Mouse (Mus musculus) inflammation-experienced regulatory T-cells, adult 6 months (primary cell): Measurements from ENCODE around the gene Gm5105. TPM values are rescaled to one million over a fixed set of nuclear protein-coding genes. Genes with fewer than 3 reads are reported as not detected.
A peak's percentile ranks its signal among the peaks of the same experiment; 100 is the strongest.

Experiments used
- ATAC-seq: one replicate; pipeline ENCODE4 v1.8.0; 2017
- polyA plus RNA-seq, 3 experiments: library from polyadenylated mRNA; unstranded; fragments of 100-300 nt; shearing (Covaris generic); gene quantifications; one replicate each; pipeline ENCODE4 v1.2.1; 2017

Gm5105 gene
- polyA plus RNA-seq, 3 experiments from 2014 or later, result not detected

DNA sequence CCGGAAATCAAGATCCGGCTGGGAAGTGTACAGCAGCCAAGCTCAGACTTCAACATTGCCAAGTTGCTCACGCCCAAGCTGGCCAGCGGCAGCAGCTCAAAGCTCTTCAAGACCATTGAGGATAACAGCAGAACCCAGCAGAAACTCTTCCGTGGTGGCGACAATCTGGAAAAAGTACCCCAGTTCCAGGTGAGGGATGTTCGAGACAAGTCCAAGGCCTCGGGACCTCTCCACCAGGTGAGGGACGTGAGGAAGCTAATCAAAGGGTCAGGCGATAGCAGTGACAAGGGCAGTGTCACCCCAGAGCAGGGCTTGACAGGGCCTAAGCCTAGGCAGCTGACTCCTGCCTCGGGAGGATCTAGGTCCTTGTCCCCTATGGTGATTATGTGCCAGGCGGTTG lies 915 bp upstream of the Gm5105 start:
- ATAC-seq, result no peak

DNA sequence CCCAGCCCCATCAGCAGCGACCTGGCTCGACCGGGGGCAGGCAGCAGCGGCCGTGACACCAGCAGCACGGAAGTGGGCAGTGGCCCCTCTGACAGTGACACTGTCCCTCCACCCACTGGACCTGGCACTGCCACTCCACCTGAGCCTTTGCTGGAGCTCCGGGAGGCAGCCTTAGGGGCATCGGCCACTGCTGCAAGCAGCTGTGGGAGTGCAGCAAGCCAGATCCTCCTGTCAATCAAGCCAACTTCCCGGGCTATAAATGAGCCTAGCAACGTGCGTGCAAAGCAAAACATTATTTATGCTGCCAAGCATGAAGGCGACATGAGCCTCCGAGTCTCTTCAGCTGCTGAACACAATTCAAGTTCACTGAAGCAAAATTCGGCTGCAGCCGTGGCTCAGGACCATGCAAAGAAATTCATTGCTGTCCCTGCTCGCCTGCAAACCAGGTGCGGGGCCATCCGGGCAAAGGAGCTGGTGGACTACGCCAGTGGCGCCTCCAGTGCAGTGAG lies 786 bp downstream of the Gm5105 start:
- ATAC-seq, result no peak

DNA sequence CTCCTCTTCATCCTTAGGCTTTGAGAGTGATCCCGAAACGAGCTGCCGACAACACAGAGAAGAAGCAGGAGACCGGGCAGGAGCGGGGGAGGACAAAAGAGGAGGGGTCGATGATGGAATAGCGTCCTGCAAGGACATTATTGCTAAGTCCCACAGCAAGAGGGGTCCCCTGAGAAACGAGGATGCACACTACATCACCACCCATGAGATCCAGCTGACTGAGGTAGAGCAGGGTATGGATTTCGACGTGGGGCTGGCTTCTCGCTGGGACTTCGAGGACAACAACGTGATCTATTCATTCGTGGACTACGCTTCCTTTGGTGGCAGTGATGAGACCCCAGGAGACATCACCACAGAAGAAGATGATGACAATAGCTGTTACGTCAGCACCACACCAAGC lies 1.3 kb downstream of the Gm5105 start:
- ATAC-seq, result no peak

DNA sequence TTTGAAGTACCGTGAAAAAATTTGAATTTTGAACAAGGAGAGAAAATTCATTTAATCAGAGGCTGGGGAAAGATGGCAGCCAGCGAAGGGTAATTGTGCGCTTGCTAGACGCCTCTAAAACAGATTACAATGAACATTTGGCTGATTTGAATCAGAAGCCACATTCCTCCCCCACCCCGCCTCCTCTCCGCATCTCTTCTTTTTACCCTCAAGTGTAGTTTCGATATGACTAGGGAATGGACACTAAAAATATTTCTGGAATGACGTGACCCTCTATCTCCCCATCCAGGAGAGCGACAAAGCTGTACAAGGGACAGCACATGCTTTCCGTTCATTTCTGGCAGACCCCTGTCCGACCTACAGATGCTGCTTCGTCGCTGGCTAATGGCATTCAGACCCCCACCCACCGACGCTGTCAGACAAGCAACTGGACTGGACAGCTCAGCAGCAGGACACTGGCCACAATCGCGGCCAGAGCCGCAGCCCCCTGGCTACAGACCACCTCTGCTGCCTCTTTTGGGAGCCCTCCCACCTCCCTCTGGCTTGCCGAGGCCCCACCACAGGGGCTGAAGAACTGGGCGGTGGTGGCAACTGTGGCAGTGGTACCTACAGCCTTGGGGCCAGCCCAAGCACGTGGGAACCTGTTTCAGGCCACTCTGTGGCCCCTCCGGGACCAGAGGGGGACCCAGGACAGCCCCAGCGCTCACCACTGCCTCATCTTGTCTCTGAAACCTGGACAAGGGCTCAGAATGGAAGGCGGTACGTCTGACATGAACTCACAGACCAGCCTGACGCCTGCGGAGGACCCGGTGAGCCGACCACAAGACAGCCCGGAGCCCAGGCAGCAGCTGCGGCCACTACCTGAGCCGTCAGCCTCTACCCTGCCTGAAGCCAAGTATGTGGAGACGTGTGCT lies 2.2 kb downstream of the Gm5105 start, which contains the start of gene 1110002E22Rik:
Gene 1110002E22Rik (plus strand): TSS at position 321 of the 914 bp plus-strand sequence.
- ATAC-seq, result no peak

DNA sequence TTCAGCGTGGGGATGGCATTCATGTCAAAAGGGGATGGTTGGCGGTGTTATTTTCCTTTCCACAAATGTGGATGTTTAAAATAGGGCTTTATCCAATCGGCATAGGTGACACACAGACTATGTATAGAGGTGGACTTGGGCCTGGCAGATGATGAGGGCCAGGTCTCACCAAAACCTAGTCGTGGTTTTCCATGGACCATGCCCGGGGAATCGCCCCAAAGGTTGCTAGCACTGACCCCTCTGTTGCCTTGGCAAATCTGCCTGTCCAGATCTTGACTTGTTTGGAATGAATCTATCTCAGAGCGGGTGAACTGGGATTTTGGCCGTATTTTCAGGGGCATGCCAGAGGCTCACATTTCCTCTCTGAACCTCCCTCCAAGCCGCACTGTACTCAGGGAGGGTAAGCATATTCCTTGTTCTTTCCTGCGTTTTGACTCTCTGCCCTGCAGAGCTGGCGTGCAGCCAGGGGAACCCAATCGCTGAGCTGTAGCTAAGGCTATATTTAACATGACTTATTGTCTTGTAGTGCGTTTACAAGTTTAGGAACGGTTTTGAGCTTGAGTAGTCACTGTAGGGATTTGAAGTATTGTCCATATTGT lies 3.4 kb downstream of the Gm5105 start:
- no peak for ATAC-seq

DNA sequence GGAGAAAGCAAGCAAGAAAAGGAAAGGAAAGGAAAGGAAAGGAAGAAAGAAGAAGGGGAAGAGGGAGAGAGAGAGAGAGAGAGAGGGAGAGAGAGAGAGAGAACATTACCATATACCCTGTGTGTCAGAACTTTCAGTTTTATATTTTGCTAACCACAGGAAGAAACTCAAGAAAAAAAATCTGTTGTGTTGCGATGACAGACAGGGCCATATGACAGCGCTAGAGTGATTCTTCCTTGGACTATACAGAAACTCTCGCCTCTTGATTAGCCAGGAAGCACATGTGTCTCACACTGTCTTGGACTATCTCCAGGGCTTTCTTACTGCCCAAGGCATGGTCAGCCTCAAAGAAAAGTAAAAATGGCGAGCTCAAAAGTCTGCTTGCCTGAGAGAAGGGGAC lies 4.5 kb downstream of the Gm5105 start:
- no peak for ATAC-seq

DNA sequence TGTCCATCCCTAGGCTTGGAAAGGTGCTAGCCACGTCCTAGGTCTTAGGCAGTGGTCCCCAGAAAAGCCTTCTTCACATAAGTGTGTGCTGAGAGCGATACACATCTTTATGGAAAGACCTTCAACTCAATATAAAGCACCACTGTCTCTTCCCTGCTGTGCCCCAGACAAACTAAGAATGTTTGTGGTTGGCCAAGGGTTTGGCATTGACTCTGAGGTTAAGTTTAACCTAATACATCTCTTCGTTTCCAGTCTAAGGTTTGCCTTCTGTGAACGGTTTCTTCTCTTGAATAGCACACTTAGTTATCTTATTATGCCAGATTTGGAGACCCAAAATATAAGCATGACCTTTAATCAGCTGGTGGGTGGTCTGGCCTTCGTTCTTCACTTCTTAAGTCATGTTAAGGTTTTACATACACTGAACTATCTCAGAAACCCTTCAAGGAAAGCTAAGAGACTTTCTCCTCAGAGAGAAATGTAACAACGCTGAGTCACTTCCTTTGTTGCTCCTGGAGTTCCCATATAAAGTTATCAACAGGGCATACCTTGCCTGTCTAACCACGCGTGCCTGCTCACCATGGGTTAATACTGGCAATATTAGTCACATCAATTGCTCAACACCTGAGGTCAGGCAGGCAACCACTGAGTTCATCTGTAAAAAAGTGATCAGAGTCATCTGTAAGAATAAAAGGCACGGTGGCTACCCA lies 5.8 kb downstream of the Gm5105 start:
- ATAC-seq, result no peak

DNA sequence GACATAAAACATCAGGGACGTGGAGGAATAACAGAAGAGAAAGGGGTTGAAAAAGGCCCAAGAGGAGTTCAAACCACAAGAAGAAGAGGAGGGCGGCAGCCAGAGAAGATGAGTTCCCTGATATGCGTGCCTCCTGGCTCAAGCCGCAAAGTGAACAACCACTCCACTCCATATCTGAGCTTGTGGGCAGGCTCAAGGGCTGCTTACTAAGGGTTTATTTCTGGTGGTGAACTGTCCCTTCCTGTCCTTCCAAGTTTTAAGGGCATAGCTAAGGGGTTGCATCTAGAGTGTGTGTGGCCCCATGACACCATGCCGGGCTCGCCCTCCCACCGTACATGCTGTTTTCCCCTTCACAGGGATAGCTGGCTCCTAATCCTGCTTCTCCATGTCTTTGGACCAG lies 6.8 kb downstream of the Gm5105 start:
- no peak for ATAC-seq

DNA sequence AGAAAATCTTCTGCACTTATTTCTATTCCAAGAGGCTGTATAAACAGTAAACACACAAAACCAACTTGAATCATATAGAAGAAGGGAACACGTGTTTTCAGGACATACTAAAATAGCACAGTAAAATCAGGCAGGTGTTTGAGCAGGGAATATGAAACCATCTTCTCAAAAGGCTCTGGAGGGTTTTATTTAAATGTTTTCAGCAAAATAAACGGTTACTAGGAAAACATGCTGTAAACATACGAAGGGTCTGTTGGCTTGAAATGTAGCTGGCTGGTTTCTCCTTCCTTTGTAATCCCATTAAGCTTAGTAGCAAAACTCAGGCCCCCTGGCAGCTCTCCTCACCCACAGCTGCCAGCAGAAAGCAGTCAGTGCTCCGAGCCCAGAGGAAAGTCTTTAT lies 9.0 kb downstream of the Gm5105 start:
- ATAC-seq, result no peak

DNA sequence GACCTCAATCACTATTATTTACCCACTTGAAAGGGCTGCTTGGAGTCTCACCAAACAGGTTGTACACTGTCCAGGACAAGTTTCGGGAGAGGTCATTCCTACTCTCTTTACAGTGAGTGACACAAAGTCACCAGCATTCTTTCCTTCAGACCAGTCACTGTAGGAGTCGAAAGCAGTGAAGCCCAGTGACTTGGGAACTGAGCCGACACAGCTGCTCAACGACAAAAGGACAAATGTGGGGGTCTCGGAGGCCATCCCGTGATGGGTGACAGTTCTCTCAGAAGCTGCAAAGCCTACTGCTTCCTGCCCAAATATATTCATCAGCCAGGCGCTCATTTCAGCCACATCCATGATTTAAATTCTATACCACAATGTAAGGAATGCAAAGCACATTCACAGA lies 10.2 kb downstream of the Gm5105 start:
- ATAC-seq, result no peak

DNA sequence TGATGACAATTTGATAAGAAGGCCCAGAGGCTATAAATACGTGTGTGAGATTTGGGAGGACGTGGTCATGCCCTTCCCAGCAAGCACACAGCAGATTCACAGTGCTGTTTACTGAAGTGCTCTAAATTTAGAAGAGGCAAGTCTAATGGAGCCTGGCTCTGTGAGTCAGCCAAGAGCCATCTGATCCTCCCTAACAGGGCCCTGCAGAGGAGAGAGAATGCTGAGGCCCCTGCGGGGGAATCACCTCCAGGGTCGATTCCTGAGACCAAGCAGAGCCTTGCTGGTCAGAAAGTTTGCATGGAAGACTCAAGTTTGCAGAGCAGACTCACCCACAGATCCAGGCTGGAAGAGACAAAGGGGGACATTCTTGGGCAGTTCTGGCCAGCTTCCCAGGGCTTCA lies 13.2 kb downstream of the Gm5105 start:
- ATAC-seq, result no peak

DNA sequence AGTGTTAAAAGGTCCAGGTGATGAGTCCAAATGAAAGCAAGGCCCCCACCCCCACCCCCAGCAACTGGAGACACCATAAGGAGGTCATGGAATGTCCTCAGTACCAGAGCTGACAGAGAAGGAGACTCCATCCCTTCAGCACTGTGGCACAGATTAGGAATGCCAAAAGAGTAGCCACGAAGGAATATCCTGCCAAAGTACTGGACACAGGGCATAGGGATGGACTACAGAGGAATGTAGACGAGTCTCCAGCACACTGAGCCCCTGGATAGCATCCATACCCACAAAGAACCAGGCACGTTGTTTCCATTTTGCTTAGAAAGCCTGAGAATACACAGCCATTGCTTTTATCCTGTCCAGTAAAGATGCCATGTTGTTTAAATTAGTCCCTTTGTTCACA lies 15.8 kb downstream of the Gm5105 start:
- no peak for ATAC-seq

DNA sequence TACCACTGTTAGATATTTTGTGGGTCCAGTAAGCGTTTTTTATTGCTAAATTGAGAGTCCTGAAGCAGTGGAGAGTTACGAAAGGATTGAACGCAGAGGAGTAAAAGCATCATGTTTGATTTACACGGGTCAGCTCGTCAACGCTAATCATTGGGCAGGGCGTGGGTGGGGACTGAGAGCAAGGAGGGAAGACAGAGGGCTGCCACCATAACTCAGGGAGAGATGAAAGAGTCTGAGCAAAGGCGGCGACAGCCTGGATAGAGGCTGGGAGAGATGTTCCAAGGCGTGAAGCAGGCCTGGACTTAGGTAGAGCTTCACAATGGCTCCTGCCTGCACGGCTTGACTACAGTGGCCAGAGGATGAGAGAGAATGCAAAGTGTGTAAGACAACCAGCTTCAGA lies 16.4 kb downstream of the Gm5105 start:
- no peak for ATAC-seq

DNA sequence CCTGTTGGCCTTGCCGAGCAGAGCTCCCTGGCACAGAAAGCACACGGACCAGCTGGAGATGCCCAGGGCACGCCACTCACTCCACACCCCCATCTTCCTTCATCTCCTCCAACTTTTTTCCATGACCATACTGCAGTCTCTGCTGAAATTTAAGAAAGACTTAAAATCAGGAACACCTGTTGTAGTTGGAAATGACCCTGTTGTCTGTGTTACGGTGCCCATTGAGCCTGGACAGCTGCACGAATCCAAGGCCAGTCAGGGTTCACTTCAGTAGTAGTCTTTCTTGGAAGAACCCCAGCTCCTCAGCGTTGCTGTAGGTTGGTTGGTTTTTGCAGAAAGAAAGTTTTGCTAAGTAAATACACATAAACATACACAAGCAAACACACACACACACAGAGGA lies 17.6 kb downstream of the Gm5105 start:
- no peak for ATAC-seq

DNA sequence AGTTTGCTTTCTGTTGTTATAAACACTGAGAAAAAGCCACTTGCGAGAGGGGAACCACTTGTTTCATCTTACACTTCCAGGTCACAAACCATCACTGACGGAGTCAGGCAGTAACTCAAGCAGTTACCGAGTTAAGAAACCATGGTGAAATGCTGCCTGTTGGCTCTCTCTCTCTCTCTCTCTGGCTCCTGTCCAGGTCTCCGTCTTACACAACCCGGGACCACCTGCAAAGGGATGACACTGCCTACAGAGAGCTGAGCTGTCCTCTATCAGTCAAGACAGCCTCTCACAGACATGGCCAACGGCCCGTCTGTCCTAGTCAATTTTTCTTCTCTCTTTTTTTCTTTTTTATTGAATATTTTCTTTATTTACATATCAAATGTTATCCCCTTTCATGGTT lies 23.9 kb downstream of the Gm5105 start:
- ATAC-seq, result no peak

DNA sequence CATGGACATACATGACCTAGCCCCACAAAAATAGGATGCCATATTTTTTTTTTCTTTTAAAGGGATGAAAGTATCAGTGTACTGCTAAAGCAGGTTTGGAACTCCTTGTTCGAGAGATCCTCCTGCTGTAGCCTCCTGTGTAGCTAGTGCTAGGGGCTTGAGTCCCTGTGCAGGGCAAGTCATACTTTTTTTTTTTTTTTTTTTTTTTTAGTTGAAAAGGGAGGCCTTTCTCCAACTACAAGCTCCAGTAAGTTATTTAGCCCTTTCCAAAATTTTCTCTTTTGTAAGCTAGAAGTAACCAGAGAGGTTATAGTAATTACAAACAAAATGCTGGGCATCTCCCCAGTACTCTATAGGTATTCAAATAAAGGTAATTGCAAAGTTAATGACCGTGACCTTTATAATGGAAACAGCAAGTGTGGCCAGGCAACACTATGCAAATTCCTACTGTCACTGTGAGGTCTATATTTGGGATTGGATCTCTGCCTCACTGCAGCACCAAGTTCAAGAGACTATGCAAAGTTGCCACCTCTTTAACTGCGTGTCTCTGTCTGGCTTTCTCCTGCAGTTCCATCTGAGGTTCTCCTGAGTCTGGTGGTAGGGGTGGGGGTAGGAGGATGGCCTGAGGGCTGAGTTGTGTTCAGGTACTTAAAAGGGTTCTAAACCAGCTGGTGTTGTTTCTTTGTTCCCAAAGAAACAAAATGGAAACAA lies 25.4 kb downstream of the Gm5105 start:
- ATAC-seq, result peak; percentile 25

DNA sequence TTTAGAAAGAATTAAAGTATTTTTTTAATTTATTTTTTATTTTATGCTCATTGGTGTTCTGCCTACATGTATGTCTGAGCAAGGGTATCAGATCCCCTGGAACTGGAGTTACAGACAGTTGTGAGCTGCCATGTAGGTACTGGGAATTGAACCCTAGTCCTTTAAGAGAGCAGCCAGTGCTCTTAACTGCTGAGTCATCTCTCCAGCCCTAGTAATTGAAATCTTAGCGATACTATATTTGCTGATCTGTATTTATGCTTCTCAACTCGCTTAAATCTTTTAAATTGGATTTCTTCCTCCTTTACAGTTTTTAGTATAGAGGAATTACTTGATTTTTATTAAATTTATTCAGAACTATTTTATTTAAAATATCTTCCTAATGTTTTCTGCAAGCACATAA lies 26.2 kb downstream of the Gm5105 start:
- no peak for ATAC-seq

DNA sequence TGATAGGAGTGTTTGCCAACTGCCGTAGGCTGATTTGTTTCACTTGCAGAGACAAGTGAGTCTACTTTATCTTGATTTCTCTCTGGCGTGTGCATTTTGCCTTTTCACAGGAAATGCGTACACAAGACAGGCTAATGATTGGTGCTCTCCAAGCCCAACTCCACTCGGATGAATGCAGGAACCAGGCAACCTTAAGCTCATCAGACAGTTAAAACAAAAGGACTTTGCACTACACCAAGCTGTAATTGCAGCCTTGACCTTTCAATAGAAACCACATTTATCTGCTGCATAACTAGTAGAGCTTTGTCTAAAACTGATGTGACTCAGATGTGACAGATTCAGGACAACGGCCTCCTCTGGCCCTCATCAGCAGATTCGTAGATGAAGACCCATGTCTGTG lies 33.2 kb downstream of the Gm5105 start:
- ATAC-seq, result no peak

DNA sequence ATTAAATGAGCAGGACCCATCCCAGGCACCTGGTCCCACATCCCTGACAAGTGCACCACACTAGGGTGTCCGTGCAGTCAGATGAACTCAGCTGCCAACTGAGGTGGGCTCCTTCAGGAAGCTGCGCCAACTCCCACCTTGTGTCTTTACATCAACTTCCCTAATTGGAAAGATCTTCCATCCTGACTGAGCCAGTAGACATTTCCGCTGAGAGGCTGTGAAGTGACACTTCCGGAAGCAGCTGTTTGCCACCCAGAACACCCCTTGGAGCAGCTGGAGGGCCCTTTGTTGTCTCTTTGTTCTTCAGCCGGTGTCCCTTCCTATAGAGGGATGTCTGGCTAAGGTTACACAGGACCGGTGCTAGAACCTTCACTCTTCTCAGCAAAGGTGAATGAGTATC lies 36.6 kb downstream of the Gm5105 start:
- no peak for ATAC-seq

DNA sequence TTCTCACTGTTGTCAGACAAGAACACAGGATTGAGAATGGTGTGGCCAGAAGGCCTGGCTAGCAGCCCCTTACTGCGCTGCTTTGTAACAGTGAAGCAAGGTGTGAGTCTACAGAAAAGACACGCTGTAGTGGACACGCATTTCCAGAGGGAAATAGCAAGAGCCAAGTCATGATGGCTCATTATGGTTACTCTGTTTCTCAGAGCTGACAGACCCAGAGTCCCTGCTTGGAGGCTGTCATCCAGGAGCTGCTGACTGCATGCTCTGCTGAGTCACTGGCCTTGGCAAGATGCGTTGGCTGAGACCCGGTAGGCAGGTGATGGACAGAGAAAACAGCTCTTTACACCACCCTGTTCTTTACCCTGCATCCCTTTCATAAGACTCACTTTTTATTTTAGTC lies 37.8 kb downstream of the Gm5105 start:
- no peak for ATAC-seq

DNA sequence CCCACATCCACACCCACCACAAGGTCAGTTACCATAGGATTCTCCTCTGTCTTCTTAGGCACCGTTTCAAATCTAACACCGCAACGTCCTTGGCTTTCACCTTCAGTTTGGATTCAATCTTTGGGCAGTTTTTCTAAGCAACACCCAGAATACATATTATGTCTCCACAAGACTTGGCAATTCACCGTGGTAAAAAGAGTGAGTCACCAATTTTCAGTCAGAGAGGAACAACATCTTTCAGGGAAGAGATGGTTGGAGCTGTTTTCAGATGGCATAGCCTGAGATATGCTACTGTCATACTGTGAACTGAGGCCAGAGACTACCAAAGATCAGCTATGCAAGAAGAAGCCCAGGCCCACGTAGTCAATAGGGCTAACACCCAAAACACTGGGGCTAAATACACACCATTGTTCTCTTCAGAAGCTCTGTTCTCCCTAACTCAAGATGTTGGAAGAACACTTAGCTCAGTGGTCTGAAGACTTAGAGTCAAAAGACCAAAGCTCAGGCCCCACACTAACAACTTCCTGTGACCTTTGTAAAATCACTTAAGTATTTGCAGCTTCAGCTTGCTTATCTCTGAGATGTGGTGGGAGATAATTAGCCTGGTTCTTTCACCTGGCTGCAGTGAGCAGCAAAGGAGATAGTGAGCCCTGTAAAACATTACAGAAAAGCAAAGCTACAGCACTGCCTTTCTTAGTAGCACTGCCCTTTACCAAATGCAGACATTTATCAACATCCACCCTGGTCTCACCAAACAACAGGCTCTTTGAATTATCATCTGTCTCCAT lies 39.4 kb downstream of the Gm5105 start:
- ATAC-seq, result peak; percentile 60

DNA sequence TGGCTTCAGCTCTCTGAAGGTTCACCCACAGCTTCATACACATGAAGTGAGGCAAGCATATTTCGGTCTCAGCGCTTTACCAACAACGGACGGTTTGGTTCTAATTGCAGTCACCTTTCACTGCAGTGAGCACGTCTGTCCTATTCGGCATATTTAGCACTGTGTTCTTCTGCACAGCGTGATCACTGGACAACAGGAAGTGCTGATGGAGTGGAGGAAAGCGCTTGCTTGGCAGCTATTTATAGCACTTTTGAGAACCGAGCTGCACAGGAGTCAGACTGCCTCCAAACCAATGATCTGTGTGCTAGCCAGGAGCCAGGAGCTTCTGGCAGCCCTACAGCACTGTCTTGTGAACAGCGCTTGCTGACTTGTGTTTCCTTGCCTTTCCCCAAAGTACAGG lies 40.9 kb downstream of the Gm5105 start:
- no peak for ATAC-seq
